Mouse (Mus musculus): ENCODE measurements around the gene Pum1. TPM values are rescaled to one million over a fixed set of nuclear protein-coding genes. Genes with fewer than 3 reads are reported as not detected.
A peak's percentile ranks its signal among the peaks of the same experiment; 100 is the strongest.

Pum1 gene
- polyA plus RNA-seq, 1 experiment from 2014 or later: 59.3 TPM

DNA sequence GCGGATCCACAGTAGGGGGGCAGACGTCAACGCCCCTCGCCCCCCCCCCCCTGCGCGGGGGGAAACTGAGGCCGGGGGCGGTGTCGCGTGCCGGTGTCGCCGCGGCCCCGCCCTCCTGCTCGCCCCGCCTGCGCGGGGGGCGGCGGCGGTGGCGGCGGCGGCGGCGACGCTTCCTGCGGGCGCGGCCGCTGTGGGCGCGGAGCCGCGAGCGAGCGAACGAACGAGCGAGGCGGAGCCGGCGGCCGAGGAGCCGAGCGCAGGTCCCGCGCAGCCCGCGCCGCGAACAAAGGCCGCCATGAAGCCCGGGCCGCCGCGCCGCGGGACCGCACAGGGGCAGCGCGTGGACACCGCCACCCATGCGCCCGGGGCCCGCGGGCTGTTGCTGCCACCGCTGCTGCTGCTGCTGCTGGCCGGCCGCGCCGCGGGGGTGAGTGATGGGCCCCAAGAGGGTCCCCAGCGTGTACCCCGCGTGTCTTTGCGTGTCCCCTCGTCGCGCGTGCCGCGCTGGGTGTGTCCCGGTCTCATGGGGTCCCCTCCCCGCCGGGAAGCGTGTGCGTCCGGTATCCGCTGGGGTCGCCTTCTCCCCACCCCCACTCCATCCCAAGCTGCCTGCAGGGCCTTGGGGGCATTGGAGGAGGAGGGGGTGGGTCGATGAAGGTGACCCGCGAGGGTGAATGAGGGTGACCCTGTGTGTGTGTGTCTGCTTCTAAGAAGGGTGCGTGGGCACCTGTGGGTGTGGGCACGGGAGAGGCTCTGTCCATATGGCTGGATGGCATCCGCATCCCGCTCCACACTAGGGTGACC, 129.5 kb downstream of the Pum1 start, which contains the start of gene Sdc3:
TSS of gene Sdc3 (plus strand) at position 162 of the 804 bp plus-strand sequence.
- no peaks in the 10 kb centered on the region for H3K36me3 ChIP-seq (ENCODE audit: control insufficient read depth, insufficient read depth, low read length)
- peaks cover 17 to 27% of the 10 kb centered on the region in 2 experiments; a peak in 3 of 4 replicates for H3K4me1 ChIP-seq (ENCODE audit: control insufficient read depth in 2 of 2, insufficient read depth in 2 of 2, low read length in 2 of 2)
- H3K9ac ChIP-seq (ENCODE audit: low read length): peak within 1 kb of the TSS; percentile 91
- peak within 1 kb of the TSS; percentile 96 for H3K4me2 ChIP-seq (ENCODE audit: low read length)
- peak within 1 kb of the TSS; percentile 78 to 84 for H3K4me3 ChIP-seq (ENCODE audit: control insufficient read depth in 1 of 2, insufficient read depth in 1 of 2, low read depth in 1 of 2, low read length in 2 of 2)
- no peaks in the 10 kb centered on the region for H3K9me3 ChIP-seq (ENCODE audit: control insufficient read depth, low read length)
- H3K27me3 ChIP-seq (ENCODE audit: control insufficient read depth, insufficient read depth, low read length): peaks cover 3% of the 10 kb centered on the region; the same call in 1 of the 2 replicates
- peak; percentile 42; the same call in 1 of the 2 replicates for ATAC-seq (ENCODE audit: insufficient number of reproducible peaks, insufficient read depth, low FRiP score, low read depth)
- H3K27ac ChIP-seq (replicated peaks in 1 of 2; ENCODE audit: control insufficient read depth in 1 of 2, insufficient read depth in 1 of 2, low read depth in 2 of 2, low read length in 2 of 2): peak within 1 kb of the TSS in 1 of 2 experiments; percentile 42; a peak in 1 of 4 replicates
- 2% methylated on average over 69 of the region's 99 CpGs for WGBS

- Histone ChIP-seq H3K4me2 (ENCODE audit: low read length) (peak overlapping the region; percentile 96), H3K9ac (ENCODE audit: low read length) (peak overlapping the region; percentile 91), H3K36me3 (ENCODE audit: control insufficient read depth, insufficient read depth, low read length) (no peaks in the 10 kb centered on the region), H3K27ac (replicated peaks in 1 of 2; ENCODE audit: control insufficient read depth in 1 of 2, insufficient read depth in 1 of 2, low read depth in 2 of 2, low read length in 2 of 2) (no peak overlapping the region), H3K4me3 (ENCODE audit: control insufficient read depth in 1 of 2, insufficient read depth in 1 of 2, low read depth in 1 of 2, low read length in 2 of 2) (peak overlapping the region; percentile 78 to 84), H3K27me3 (ENCODE audit: control insufficient read depth, insufficient read depth, low read length) (peaks cover 3% of the 10 kb centered on the region; the same call in 1 of the 2 replicates), H3K4me1 (ENCODE audit: control insufficient read depth in 2 of 2, insufficient read depth in 2 of 2, low read length in 2 of 2) (peaks cover 20 to 33% of the 10 kb centered on the region in 2 experiments; a peak in 3 of 4 replicates), H3K9me3 (ENCODE audit: control insufficient read depth, low read length) (no peaks in the 10 kb centered on the region)
- WGBS: 42% methylated on average over 7 of the region's 7 CpGs
- no peak for ATAC-seq (ENCODE audit: insufficient number of reproducible peaks, insufficient read depth, low FRiP score, low read depth)
Observed at GRCm38 (mm10) chr4:130793180-130793501, 130.0 kb downstream of the Pum1 start.

- Histone ChIP-seq H3K9me3 (ENCODE audit: control insufficient read depth, low read length) (no peaks in the 10 kb centered on the region), H3K36me3 (ENCODE audit: control insufficient read depth, insufficient read depth, low read length) (no peaks in the 10 kb centered on the region), H3K27me3 (ENCODE audit: control insufficient read depth, insufficient read depth, low read length) (peaks cover 3% of the 10 kb centered on the region; the same call in 1 of the 2 replicates), H3K27ac (replicated peaks in 1 of 2; ENCODE audit: control insufficient read depth in 1 of 2, insufficient read depth in 1 of 2, low read depth in 2 of 2, low read length in 2 of 2) (no peak overlapping the region), H3K4me2 (ENCODE audit: low read length) (no peak overlapping the region; the same call in 1 of the 2 replicates), H3K4me3 (ENCODE audit: control insufficient read depth in 1 of 2, insufficient read depth in 1 of 2, low read depth in 1 of 2, low read length in 2 of 2) (no peak overlapping the region), H3K9ac (ENCODE audit: low read length) (no peak overlapping the region; the same call in 1 of the 2 replicates), H3K4me1 (ENCODE audit: control insufficient read depth in 2 of 2, insufficient read depth in 2 of 2, low read length in 2 of 2) (peaks cover 27 to 48% of the 10 kb centered on the region in 2 experiments)
- 47% methylated on average over 4 of the region's 4 CpGs for WGBS
- no peak for ATAC-seq (ENCODE audit: insufficient number of reproducible peaks, insufficient read depth, low FRiP score, low read depth)
Observed at GRCm38 (mm10) chr4:130794771-130795170, 131.7 kb downstream of the Pum1 start.

GRCm38 (mm10) chr4:130795970-130796369, 132.8 kb downstream of the Pum1 start:
- H3K27me3 ChIP-seq (ENCODE audit: control insufficient read depth, insufficient read depth, low read length): peaks cover 3% of the 10 kb centered on the region; the same call in 1 of the 2 replicates
- no peaks in the 10 kb centered on the region for H3K36me3 ChIP-seq (ENCODE audit: control insufficient read depth, insufficient read depth, low read length)
- H3K27ac ChIP-seq (replicated peaks in 1 of 2; ENCODE audit: control insufficient read depth in 1 of 2, insufficient read depth in 1 of 2, low read depth in 2 of 2, low read length in 2 of 2): no peak overlapping the region
- peaks cover 37 to 60% of the 10 kb centered on the region in 2 experiments for H3K4me1 ChIP-seq (ENCODE audit: control insufficient read depth in 2 of 2, insufficient read depth in 2 of 2, low read length in 2 of 2)
- ATAC-seq (ENCODE audit: insufficient number of reproducible peaks, insufficient read depth, low FRiP score, low read depth): no peak
- no peak overlapping the region for H3K4me2 ChIP-seq (ENCODE audit: low read length)
- no peaks in the 10 kb centered on the region for H3K9me3 ChIP-seq (ENCODE audit: control insufficient read depth, low read length)
- no peak overlapping the region for H3K9ac ChIP-seq (ENCODE audit: low read length)
- WGBS: 78% methylated on average over 6 of the region's 6 CpGs
- H3K4me3 ChIP-seq (ENCODE audit: control insufficient read depth in 1 of 2, insufficient read depth in 1 of 2, low read depth in 1 of 2, low read length in 2 of 2): no peak overlapping the region

GRCm38 (mm10) chr4:130797201-130798051, 134.3 kb downstream of the Pum1 start:
- Histone ChIP-seq H3K4me1 (ENCODE audit: control insufficient read depth in 2 of 2, insufficient read depth in 2 of 2, low read length in 2 of 2) (peaks cover 41 to 60% of the 10 kb centered on the region in 2 experiments), H3K27me3 (ENCODE audit: control insufficient read depth, insufficient read depth, low read length) (peaks cover 3% of the 10 kb centered on the region; the same call in 1 of the 2 replicates), H3K4me3 (ENCODE audit: control insufficient read depth in 1 of 2, insufficient read depth in 1 of 2, low read depth in 1 of 2, low read length in 2 of 2) (no peak overlapping the region), H3K27ac (replicated peaks in 1 of 2; ENCODE audit: control insufficient read depth in 1 of 2, insufficient read depth in 1 of 2, low read depth in 2 of 2, low read length in 2 of 2) (peak overlapping the region; percentile 51 to 69), H3K36me3 (ENCODE audit: control insufficient read depth, insufficient read depth, low read length) (no peaks in the 10 kb centered on the region), H3K4me2 (ENCODE audit: low read length) (peak overlapping the region; percentile 41), H3K9ac (ENCODE audit: low read length) (no peak overlapping the region; the same call in 1 of the 2 replicates), H3K9me3 (ENCODE audit: control insufficient read depth, low read length) (no peaks in the 10 kb centered on the region)
- peak; percentile 58 for ATAC-seq (ENCODE audit: insufficient number of reproducible peaks, insufficient read depth, low FRiP score, low read depth)
- WGBS: 30% methylated on average over 15 of the region's 15 CpGs

DNA sequence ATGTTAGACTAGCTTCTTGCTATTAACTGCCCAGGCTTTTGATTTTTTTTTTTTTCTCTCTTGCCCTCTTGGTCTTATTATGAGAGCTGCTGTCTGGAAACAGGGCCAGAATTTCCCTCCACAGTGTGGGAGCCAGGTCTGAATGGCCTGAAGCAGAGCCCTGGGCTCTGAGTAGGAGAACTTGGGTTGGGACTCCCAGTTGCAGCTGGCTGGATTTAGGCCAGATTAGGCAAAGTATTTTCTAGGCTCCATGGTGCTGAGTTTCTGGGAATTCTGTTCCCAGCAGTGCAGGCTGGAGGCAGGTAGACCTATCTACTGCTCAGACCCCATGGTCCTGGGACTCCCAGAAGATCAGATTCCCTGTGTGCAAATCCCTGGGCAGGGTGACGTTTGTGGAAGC, 135.3 kb downstream of the Pum1 start:
- Histone ChIP-seq H3K27me3 (ENCODE audit: control insufficient read depth, insufficient read depth, low read length) (peaks cover 3% of the 10 kb centered on the region; the same call in 1 of the 2 replicates), H3K36me3 (ENCODE audit: control insufficient read depth, insufficient read depth, low read length) (no peaks in the 10 kb centered on the region), H3K9ac (ENCODE audit: low read length) (no peak overlapping the region; the same call in 1 of the 2 replicates), H3K27ac (replicated peaks in 1 of 2; ENCODE audit: control insufficient read depth in 1 of 2, insufficient read depth in 1 of 2, low read depth in 2 of 2, low read length in 2 of 2) (peak overlapping the region; percentile 51 to 69), H3K4me1 (ENCODE audit: control insufficient read depth in 2 of 2, insufficient read depth in 2 of 2, low read length in 2 of 2) (peaks cover 47 to 55% of the 10 kb centered on the region in 2 experiments), H3K4me2 (ENCODE audit: low read length) (no peak overlapping the region), H3K9me3 (ENCODE audit: control insufficient read depth, low read length) (no peaks in the 10 kb centered on the region), H3K4me3 (ENCODE audit: control insufficient read depth in 1 of 2, insufficient read depth in 1 of 2, low read depth in 1 of 2, low read length in 2 of 2) (no peak overlapping the region)
- ATAC-seq (ENCODE audit: insufficient number of reproducible peaks, insufficient read depth, low FRiP score, low read depth): no peak
- WGBS: 59% methylated on average over 1 of the region's 1 CpGs

DNA sequence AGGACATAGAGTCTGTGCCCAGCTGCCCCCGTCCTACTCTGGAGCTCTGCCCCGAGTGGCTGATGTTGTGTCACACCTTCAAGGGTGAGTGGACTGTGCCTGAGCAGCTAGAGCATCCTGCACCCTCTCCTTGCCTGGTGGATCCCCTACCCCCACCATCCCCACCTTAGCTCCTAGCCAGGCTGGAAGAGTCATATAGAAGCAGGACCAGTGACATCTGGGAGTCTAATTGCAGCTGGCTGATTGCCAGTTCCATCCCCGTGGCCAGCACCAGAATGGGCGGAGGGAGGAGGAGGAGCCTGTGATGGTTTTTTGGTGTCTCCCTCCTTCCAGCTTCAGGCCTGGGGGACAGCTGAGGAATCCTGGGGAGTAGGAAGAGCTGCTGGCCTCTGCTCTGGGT, 136.0 kb downstream of the Pum1 start:
- ATAC-seq (ENCODE audit: insufficient number of reproducible peaks, insufficient read depth, low FRiP score, low read depth): no peak
- Histone ChIP-seq H3K9ac (ENCODE audit: low read length) (no peak overlapping the region; the same call in 1 of the 2 replicates), H3K27ac (replicated peaks in 1 of 2; ENCODE audit: control insufficient read depth in 1 of 2, insufficient read depth in 1 of 2, low read depth in 2 of 2, low read length in 2 of 2) (peak overlapping the region in 1 of 2 experiments; percentile 51; a peak in 1 of 4 replicates), H3K4me3 (ENCODE audit: control insufficient read depth in 1 of 2, insufficient read depth in 1 of 2, low read depth in 1 of 2, low read length in 2 of 2) (no peak overlapping the region), H3K4me2 (ENCODE audit: low read length) (no peak overlapping the region), H3K9me3 (ENCODE audit: control insufficient read depth, low read length) (no peaks in the 10 kb centered on the region), H3K36me3 (ENCODE audit: control insufficient read depth, insufficient read depth, low read length) (no peaks in the 10 kb centered on the region), H3K4me1 (ENCODE audit: control insufficient read depth in 2 of 2, insufficient read depth in 2 of 2, low read length in 2 of 2) (peaks cover 51 to 53% of the 10 kb centered on the region in 2 experiments), H3K27me3 (ENCODE audit: control insufficient read depth, insufficient read depth, low read length) (peaks cover 2% of the 10 kb centered on the region; the same call in 1 of the 2 replicates)
- 47% methylated on average over 4 of the region's 4 CpGs for WGBS
